ENCODE assay signal across 10 mouse cellular contexts in genomic region chr10:25016110-25016509, GRCm38 (mm10).
DNase-seq lines count a peak whose midpoint lies in the region; ATAC-seq lines count a peak whose summit lies in the region.
"Had no signal": no experiment of that assay in that cellular context is flagged by ENCODE, and none has a peak within 500 bp of the region (broad histone marks: within the 10 kb centered on the region; RNA-seq: fewer than 3 reads in every experiment).

No protein-coding gene starts in this region.

- peak; percentile 54; the same call in 1 of the 2 replicates for ATAC-seq in midbrain, embryonic 16.5 days
- no peak for ATAC-seq in midbrain, embryonic 15.5 days (replicated peaks)
- ATAC-seq in granulocyte monocyte progenitor cell, adult 5-6 weeks (replicated peaks; ENCODE audit: poor library complexity, severe bottlenecking), result no peak
- no peak for ATAC-seq in intestine, embryonic 16.5 days

- WGBS in midbrain, embryonic 16.5 days, result 75% methylated on average over 9 of the region's 9 CpGs
- 77% methylated on average over 9 of the region's 9 CpGs for WGBS in midbrain, embryonic 15.5 days
- WGBS in intestine, embryonic 16.5 days, result 73% methylated on average over 9 of the region's 9 CpGs

- H3K9me3 ChIP-seq in midbrain, embryonic 16.5 days (replicated peaks; ENCODE audit: control insufficient read depth, low read length, poor library complexity, severe bottlenecking), result no peaks in the 10 kb centered on the region; the same call in 1 of the 2 replicates
- no peaks in the 10 kb centered on the region for H3K9me3 ChIP-seq in midbrain, embryonic 15.5 days
- no peaks in the 10 kb centered on the region for H3K9me3 ChIP-seq in intestine, embryonic 16.5 days (ENCODE audit: control insufficient read depth, low read length)
- H3K9me3 ChIP-seq: liver, embryonic 13.5 days had no signal

- no peak overlapping the region for H3K4me3 ChIP-seq in midbrain, embryonic 16.5 days (ENCODE audit: low read depth, low read length)
- no peak overlapping the region for H3K4me3 ChIP-seq in midbrain, embryonic 15.5 days
- H3K4me3 ChIP-seq in intestine, embryonic 16.5 days (ENCODE audit: low read length), result no peak overlapping the region
- H3K4me3 ChIP-seq: hindbrain, embryonic 13.5 days; liver, embryonic 13.5 days had no signal

- H3K9ac ChIP-seq in midbrain, embryonic 16.5 days (ENCODE audit: low read depth, low read length), result no peak overlapping the region
- H3K9ac ChIP-seq in midbrain, embryonic 15.5 days, result no peak overlapping the region
- no peak overlapping the region for H3K9ac ChIP-seq in intestine, embryonic 16.5 days (ENCODE audit: low read depth, low read length)
- H3K9ac ChIP-seq: hindbrain, embryonic 13.5 days; liver, embryonic 13.5 days had no signal

- no peaks in the 10 kb centered on the region for H3K4me1 ChIP-seq in midbrain, embryonic 16.5 days (ENCODE audit: control insufficient read depth, insufficient read depth, low read length)
- H3K4me1 ChIP-seq in midbrain, embryonic 15.5 days, result no peaks in the 10 kb centered on the region
- H3K4me1 ChIP-seq in intestine, embryonic 16.5 days (ENCODE audit: control insufficient read depth, insufficient read depth, low read length), result no peaks in the 10 kb centered on the region
- H3K4me1 ChIP-seq: hindbrain, embryonic 13.5 days had no signal

- H3K27ac ChIP-seq in midbrain, embryonic 16.5 days (ENCODE audit: low read length), result no peak overlapping the region
- H3K27ac ChIP-seq in midbrain, embryonic 15.5 days, result no peak overlapping the region
- no peak overlapping the region for H3K27ac ChIP-seq in intestine, embryonic 16.5 days (ENCODE audit: low read length)
- H3K27ac ChIP-seq: hindbrain, embryonic 13.5 days; liver, embryonic 13.5 days had no signal

- H3K27me3 ChIP-seq in midbrain, embryonic 16.5 days (ENCODE audit: control insufficient read depth, insufficient read depth, low read depth, low read length), result no peaks in the 10 kb centered on the region
- no peaks in the 10 kb centered on the region for H3K27me3 ChIP-seq in midbrain, embryonic 15.5 days (replicated peaks)
- no peaks in the 10 kb centered on the region for H3K27me3 ChIP-seq in intestine, embryonic 16.5 days (replicated peaks; ENCODE audit: control insufficient read depth, insufficient read depth, low read length)
- H3K27me3 ChIP-seq: hindbrain, embryonic 13.5 days; liver, embryonic 13.5 days had no signal

- no peaks in the 10 kb centered on the region for H3K36me3 ChIP-seq in midbrain, embryonic 16.5 days (ENCODE audit: control insufficient read depth, insufficient read depth, low read length)
- no peaks in the 10 kb centered on the region for H3K36me3 ChIP-seq in midbrain, embryonic 15.5 days (replicated peaks)
- H3K36me3 ChIP-seq in intestine, embryonic 16.5 days (ENCODE audit: control insufficient read depth, insufficient read depth, low read length), result no peaks in the 10 kb centered on the region
- H3K36me3 ChIP-seq: hindbrain, embryonic 13.5 days; liver, embryonic 13.5 days had no signal

- intact Hi-C loops in gastrocnemius, postnatal 36 days (cut with DNase I), result no loop called here

- peak; percentile 17 for DNase-seq in gastrocnemius, adult 18-20 months (ENCODE audit: low spot score)
- DNase-seq in gastrocnemius, postnatal 36 days, result no peak
- peak; percentile 98 for DNase-seq in cerebellum, adult 9-10 months
- DNase-seq in retina, postnatal 7 days (ENCODE audit: low read depth, low spot score), result peak; percentile 46
- DNase-seq: liver, embryonic 13.5 days had no signal

- no peak overlapping the region for H3K4me2 ChIP-seq in midbrain, embryonic 16.5 days (ENCODE audit: low read length)
- H3K4me2 ChIP-seq in midbrain, embryonic 15.5 days, result no peak overlapping the region
- H3K4me2 ChIP-seq in intestine, embryonic 16.5 days (ENCODE audit: low read depth, low read length), result no peak overlapping the region
- H3K4me2 ChIP-seq: hindbrain, embryonic 13.5 days; liver, embryonic 13.5 days had no signal

Comparison
In these comparisons a context has a peak if more than half of its experiments do, and no peak if none do; other contexts are left out.
1. DNase-seq: peak in gastrocnemius, adult 18-20 months (single experiment), cerebellum, adult 9-10 months (single experiment) and retina, postnatal 7 days (single experiment); none in gastrocnemius, postnatal 36 days (0 of 2).